Mouse (Mus musculus): Measurements from ENCODE around the gene Arl5a.

DNA sequence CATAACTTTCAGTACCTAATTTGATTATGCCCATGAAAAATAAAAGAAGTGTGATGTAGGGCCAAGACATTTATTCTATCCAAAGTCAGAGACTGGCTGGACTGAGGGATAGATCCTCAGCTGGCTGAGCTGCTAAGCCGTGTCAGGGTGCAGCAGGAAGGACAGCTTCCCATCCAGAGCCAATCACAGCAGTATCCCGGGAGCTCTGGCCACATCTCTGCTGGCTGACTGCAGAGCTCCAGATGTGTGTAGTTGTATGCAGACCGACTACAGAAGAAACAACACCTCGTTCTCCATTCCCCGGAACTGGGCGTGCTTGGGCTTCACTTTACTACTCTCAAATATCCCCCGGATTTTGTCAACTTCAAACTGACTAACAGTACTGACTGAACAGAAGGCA, 8.7 kb upstream of the Arl5a start:
- TF ChIP-seq POLR2A (IDR thresholded peaks at IDR 0.05; ENCODE audit: insufficient read length, low read depth) (no peak), TCF3 (IDR thresholded peaks at IDR 0.05; ENCODE audit: insufficient read length, low read depth) (no peak), USF1 (IDR thresholded peaks at IDR 0.05; ENCODE audit: low read depth) (no peak), CEBPB (IDR thresholded peaks at IDR 0.05; ENCODE audit: insufficient read depth, poor library complexity, severe bottlenecking) (no peak), POLR2AphosphoS2 (IDR thresholded peaks at IDR 0.05; ENCODE audit: insufficient read length, low read depth) (no peak)
